Mouse (Mus musculus): ENCODE results near the gene Tbc1d8b.
A peak's percentile ranks its signal among the peaks of the same experiment; 100 is the strongest.
"Not testable (repeated sequence)": the region's sequence is repeated elsewhere in the genome, so short reads cannot be mapped to it uniquely, and the experiment has no call there.

The Tbc1d8b gene

DNA sequence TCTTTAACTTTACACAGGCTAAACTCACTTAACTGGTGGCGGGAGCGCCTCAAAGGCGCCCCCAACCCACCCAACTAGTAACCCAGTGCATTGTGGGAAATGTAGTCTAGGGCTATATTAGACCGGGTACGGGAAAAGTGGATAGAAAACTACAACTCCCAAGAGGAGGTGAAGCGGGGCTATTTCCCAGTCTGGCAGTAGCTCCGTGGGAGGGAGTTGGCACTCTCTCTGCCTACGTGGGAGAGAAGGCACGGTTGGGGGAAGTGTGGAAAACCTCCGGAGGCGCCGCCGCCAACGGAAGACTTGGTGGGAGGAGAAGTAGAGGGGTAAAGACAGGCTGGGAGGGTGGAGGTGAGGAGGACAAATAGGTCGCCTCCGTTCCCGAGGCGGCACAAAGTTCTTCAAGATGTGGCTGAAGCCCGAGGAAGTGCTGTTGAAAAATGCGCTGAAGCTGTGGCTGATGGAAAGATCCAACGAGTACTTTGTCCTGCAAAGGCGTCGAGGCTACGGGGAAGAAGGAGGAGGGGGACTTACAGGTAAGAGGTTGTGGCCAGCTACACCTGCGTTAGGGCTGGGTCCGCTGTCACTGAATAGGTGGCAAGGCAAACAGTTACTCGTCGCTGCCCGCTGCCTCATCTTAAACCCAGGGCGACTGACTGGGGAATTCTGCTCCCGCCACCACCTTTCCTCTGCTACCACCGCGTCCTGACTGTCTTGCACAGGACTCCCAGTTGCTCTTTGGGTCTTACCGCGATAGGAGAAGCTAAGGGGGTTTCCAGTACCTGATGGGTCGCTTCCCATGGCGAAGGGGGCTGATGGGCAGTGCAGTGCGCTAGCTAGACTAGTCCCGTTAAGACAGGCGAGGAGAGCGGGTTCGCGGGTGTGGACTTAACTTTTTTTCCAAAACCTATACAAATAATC, at the start of gene Tbc1d8b:
Tbc1d8b (plus strand) TSS at position 222 of the 921 bp plus-strand sequence.
- DNase-seq (ENCODE audit: low spot score), result peak; percentile 93

DNA sequence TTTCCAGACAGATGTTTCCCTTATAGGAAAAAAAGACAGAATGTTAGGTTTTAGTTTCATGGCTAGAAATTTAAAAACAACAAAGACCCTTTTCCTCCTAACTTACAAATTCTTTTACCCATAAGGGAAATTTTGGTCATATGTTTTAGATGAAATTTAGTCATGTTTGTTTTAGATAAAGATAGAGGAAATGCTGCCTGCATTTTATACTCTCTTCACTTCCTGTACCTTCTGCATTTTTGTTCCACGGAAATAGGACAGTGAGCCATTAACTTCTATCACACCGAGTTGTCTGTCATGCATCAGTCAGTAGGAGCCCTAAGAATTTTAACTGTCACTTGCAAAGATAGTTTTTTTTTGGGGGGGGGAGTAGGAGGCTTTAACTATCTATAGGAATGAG, 45.1 kb upstream of the Tbc1d8b start:
- no peak for DNase-seq (ENCODE audit: low spot score)

DNA sequence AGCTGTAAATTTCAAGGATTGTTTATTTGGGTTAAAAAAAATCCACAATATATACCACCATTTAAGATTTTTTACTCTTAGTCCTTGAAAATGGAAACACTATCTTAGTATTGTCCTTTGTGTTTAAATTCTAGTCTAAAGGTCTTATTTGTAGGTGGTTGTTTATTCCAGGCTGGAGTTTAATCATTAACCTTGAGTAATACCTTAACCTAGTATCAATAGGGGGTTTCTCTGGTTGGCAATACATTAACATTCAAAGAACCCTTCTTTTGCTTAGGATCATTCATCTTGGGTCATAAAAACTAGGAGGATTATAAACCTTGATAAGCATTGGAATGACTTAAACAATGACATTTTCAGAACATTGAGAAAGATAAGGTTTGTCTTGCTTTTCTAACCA, 44.4 kb upstream of the Tbc1d8b start:
- no peak for DNase-seq (ENCODE audit: low spot score)

DNA sequence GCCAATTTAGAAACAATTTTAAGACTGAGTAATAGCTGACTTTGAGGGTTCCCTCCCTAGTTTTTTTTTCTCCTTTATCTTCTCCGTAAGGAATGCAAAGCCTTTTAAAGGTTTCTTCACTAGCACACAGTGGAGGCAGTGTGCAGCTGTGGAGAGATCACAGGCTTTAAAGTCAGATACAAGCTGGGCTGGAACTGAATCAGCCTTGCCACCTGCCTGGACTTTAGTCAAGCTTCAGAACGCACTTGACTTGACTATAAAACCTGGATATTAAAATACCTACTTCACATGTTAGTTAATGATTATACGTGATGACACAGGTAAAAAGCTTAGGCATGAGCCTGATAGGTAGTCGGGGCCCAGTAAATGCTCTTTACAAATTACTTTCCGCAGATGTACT, 32.6 kb upstream of the Tbc1d8b start:
- DNase-seq (ENCODE audit: low spot score), result no peak

DNA sequence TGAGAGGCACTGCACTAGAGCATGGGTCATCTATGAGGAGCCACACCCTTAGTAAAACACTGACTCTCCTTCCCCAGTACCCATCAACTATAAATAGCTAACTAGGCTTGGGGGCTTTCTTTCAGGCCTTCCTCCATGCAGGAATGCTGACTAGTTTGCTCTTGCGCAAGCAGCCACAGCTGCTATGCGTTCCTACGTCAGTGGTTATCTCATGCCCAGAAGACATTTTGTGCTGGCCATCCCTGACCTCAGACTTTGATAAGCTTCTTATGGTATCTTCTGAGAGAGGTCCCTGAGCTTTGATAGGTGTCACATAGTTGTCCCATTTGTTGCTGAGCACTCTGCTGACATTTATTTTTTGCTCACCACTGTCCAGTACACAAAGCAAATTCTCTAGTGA, 31.5 kb upstream of the Tbc1d8b start:
- DNase-seq (ENCODE audit: low spot score), result no peak

DNA sequence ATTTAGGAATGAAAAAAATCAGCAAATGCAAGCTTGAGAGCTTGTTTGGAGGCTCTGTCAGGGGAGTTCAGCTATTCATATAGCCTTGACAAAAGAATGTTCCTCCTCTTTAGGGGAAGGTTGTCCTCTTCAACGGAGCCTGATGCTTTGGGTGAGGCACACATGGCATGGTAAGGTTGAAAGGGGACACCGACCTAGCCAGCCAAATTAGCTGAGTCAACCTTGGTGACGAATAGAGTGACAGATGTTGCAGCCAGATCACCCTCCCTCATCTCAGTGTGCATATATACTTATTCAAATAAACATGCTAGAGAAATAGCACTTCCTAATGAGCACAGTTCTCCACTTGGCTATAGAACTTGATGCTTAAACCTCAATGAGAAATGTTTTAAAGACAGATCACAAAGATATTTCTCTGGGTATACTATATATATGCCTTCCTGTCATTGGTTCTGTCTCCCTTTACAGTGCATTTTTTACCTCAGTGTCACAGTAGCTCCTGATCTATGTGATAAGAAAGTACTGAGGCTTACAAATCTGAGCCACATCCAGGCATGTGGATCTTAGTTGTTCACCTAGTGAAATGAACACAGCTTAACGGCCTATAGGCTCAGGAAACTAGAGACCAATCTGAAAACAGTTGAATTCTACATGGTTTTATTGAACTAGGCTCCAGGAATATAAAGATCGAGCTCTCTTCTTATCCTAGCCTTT, 30.3 kb upstream of the Tbc1d8b start:
- no peak for DNase-seq (ENCODE audit: low spot score)

DNA sequence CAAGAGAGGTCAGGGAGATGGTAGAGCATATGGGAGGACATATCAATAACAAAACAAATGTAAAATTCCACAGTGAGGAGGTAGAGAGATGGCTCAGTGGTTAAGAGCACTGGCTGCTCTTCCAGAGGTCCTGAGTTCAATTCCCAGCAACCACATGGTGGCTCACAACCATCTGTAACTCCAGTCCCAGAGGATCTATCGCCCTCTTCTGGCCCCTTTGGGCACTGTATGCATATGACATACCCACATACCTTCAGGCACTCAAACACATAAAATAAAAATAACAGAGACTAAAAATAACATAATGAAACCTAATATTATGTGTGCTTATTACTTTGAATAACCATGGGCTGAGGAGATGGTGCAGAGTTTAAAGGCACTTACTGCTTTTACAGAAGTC, 22.7 kb upstream of the Tbc1d8b start:
- no peak for DNase-seq (ENCODE audit: low spot score)

DNA sequence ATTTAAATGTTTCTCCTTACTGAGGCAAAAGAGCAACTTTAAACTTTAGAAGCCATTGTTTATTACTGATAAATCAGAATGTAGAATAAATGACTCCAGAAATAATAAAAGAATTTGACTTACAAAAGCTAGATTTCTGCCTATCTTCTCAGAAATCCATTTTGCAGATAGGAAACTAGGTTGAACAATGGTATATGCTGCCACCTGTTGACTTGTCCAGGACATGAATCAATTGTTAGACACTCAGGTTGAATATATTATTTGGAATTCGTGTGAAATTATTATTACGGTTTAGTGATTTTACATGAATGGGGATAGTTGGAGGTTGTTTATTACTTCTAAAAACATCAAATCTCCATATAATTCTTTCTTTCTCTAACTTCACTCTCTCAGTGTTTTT, 19.0 kb upstream of the Tbc1d8b start:
- DNase-seq (ENCODE audit: low spot score), result peak; percentile 24

DNA sequence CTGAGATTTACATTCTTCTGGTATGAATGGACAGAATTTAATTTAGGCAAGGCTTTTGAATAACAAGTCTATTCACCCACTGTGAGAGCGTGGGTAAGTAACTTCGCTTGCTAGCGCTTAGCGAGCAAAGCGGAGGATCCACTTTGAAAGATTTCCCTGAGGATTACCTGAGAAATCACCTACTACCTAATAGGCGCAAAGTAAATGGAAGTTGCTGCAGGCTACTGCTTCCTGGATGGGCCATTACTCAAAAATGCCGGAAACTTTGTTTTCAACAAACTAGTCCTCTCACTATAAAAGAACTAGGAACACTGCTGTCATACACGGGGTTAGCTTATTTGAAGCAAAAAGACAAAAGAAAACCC, 404 bp upstream of the Tbc1d8b start:
- DNase-seq (ENCODE audit: low spot score), result no peak

DNA sequence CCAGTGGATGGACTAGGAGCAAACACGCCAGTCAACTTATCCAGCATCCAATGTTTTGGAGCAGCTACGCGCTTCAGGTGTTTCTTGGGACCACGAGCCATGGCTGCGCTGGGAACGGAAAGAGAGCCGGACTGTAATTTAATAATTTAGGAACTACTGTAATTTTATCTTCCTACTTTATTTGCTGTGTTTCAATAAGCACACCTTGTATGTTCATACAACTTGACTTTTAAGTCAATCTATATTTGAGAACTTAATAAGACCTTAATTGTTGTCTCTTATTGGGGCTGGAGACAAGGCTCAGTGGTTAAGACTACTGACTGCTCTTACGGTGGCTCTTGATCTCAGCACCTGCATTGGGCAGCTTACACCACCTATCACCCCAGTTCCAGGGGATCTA, 29.6 kb downstream of the Tbc1d8b start, which contains the start of gene Gm15013:
Gm15013 (minus strand) TSS at position 101 of the 400 bp plus-strand sequence.
- DNase-seq (ENCODE audit: low spot score), result no peak

DNA sequence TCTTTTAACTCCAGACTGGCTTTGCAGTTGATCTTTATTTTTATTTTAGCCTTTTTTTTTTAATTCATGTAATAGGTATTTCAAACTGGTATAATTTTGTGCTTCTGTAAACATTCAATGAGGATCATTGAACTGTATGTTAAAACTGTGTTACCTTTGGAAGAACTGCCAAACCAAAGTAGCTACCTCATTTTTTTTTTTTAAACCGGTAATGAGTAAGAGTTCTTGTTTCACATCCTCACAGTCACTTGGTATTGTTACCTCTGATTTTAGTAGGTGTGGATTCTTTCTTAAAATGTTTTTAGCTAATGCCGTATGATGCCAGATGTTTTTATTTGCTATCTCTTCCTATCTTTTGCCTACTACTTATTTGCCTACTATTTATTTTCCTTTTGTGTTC, 37.6 kb downstream of the Tbc1d8b start:
- no peak for DNase-seq (ENCODE audit: low spot score)

DNA sequence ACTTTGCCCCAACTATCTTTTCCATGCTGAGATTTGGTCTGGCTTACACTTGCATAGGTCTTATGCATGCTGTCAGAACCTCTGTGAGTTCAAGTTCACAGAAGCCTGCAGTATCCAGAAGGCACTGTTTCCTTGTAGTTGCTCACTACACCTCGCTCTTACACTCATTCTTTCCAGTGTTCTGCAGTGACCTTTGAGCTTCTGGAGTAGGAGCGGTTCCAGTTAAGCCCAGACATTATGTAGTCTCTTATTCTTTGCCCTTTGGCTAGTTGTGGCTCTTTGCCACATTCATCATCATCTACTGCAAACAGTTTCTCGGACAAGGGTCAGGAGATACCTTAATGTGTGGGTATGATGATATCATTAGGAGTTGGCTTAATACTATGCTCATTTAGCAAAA, 45.7 kb downstream of the Tbc1d8b start:
- no peak for DNase-seq (ENCODE audit: low spot score)

DNA sequence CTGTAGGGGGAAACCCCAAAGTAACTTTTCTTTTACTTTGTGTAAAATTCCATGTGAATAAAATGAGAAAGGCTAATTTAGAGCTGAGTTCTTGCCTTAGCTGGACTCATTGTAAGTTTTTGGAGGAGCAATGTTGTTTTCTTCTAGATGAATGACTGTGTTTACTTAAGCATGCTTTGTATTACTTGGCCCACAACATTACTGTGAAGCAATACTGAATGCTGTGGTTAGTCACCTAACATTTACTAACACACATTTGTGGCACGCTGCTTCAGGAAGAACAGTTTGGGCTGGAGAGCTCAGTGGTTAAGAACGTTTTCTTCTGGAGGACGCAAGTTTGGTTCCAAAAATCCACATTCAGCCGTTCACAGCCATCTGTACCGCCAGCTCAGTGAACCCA, 52.3 kb downstream of the Tbc1d8b start:
- DNase-seq (ENCODE audit: low spot score), result no peak

DNA sequence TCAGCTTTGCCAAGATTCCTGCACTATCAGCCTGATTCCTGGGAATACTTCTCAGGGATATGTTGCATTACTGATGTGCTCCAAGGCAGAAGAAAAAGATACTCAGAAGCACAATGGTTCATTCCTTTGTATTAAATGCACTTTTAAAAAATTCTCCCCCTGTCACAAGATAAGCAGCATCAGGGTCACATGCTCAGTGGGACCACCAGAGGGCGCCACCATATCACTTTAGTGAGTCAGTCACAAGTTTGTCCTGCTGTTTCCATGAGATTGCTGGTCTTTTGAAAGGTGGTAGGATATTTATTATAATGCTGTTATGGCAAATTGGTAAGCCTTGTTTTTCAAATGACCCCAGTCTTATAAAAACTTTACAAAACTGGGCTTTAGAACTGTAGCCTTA, 67.1 kb downstream of the Tbc1d8b start:
- peak; percentile 60 for DNase-seq (ENCODE audit: low spot score)

DNA sequence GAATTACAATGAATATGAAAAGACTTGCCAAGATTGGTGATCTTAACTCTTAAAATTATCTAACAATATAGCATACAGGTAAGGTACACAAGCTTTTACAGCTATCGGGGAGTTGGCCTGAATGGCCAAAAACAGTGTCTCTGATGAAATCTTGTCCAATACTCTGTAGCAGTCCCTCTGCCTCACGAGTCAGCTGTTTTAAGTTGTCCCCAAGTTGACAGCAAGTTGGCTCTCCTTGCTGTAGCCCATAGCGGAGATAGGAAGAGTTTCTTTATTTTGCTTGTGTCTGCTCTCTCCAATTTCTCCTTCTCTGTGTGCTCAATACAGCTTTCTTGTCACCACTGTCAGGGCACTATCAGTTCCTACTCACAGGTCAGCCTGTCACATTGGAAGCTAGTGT, 73.8 kb downstream of the Tbc1d8b start:
- DNase-seq (ENCODE audit: low spot score), result not testable (repeated sequence)

DNA sequence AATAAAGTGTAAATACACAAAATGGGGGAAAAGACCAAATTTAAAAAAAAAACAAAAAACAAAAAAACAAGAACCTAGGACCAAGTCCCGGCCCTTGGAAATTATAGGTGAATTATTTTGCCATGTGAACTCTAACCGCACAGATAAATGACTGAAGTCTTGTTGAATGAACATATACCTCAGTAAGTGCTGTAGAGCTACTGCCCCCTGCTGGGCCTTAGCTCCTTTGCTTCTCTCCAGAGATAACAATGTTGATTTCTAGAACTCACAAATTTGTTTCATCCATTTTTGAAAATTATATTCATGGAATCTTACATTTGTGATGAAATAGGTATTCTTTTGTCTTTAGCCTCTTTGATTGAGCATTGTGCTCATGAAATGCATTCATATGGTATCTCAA, 77.8 kb downstream of the Tbc1d8b start:
- DNase-seq (ENCODE audit: low spot score), result peak; percentile 52

DNA sequence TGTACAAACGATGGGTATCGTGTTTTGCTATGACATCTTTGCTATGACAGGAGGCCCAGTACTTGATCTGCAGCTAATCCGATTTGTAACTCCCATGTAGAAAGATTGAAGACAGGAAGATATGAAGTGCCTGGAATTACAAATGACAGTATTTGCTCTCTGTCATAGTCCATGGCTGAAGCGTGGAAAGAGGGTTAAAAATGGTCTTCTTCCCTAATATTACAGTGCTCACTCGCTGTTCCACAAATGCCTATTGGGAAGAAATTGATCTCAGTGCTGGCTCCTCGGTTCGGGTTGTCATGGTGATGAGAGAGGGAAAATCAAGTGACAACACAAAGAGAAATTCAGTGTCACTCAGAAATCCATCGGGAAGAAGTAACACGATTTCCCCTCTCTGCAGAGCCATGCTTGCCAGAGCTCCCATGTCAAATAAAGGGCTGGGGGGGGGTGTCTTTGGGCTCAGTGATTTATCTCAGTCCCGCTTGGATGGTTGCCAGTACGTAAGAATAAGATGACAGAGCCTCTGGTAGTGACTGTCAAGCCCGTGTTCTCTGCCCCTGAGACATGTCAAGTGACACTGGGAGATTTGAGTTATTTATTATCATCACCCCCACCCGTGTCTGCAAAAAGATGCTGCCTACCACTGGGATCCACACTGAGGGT, 85.3 kb downstream of the Tbc1d8b start:
- no peak for DNase-seq (ENCODE audit: low spot score)

DNA sequence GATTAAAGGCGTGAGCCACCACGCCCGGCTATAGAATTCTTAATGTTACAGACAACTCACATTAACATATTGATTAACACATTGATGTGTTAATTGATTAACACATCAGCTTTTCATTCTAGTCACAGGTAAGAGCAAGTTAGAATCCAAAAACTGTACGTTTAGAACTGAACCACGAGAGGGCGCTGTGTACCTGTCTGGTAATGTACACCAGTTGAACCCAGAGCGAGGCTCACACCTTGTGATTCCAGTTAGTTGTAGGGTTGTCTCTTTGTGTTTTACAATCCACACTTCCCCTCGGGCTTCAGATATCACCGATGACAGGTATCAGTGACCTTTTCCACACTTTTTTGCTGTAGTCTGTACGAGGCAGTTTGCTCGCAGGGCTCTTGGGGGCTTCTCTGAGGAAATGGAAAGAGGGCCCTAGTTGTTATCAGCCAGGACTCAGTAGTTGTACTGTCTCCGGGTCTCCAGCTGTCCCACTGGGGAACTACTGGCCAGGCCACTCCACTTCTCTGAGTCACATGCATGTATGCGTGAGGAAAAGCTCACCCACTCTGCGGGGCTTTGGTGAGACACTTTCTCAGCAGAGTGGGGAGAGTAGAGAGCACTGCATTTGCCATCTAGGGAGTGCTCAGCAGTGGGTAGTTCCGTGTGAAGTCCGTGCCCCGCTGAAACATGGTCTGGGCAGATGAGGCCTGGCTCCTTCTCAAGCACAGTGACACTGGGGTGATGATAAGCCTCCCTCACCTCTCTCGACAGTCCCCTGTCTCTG, 89.7 kb downstream of the Tbc1d8b start:
- peak; percentile 74 for DNase-seq (ENCODE audit: low spot score)

DNA sequence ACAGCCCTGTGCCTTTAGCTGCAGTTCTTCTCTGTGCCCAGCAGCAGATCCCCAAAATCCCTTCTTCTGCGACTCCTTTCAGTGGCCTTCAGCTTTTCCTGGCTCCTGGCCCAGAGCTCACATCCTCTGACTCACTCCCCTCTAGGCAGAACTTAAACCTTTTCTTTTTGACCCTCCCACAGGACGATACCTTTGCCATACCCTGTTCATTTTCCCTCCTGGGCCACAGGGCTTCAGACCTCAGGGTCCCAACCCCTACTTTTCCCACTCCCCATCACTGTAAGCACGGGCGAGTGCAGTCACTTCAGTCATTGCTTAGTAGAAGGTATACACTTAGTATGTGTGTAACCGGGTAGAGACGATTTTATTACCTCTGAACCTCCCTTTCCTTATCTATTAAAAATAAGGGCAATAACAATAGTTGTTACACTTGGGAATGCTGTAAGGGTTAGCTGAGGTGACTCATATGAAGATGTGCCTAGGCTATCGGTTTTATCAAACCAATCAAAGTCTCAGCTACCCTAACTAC, 90.4 kb downstream of the Tbc1d8b start:
- no peak for DNase-seq (ENCODE audit: low spot score)

DNA sequence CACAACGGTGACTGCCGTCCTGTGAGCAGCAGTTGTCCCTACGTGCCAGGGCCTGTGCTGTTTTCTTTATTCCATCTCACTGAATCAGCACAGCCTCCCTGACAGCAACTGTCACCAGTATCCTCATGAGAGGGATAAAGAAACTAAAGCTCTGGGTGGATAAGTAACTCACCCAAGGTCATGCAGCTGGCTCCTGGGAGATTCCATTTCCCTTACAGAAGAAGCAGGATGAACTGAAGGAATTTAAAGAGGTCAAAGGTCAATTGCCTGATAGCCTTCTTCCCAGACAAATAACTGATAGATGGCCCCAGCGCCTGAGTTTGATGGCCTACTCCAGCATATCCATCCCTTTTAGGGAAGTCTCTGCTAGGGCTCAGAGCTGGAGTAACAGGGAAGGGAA, 92.6 kb downstream of the Tbc1d8b start:
- DNase-seq (ENCODE audit: low spot score), result peak; percentile 43

DNA sequence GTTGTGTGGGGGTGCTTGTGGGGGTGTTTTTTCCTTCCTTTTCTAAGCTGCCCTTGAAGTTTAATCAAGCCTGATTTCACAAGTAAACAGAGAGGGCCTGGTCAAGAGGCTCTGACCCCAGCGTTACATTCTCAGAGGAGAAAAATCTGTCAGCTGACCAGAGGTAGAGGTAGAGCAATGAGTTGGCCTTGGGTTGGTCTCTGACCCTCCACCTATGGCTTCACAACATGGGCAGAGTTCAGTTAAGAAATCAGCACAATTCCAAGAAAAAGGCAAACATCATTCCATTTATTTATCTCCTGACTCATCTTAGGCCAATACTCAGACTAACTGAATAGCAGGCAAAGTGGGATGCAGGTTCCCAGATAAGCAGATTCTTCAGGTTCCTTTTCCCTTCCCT, 94.1 kb downstream of the Tbc1d8b start:
- DNase-seq (ENCODE audit: low spot score), result no peak

DNA sequence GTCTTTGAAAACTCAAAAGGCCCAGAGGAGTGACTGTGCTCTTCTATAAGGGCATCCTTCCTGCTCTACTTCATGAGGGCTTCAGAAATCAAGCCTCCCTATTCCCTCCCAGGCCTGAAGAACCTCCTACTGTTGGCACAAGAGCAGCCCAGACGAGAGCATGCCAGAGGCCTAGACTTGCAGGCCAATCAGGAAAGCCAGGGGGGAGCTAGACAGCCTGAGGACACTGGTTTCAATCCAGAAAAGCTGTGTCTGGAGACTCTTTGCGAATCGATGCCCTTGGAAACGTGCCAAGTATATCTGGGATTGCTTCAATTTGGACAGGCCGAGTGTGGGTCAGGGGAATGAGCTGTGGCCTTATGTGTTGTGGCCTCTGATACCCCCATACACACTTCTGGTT, 94.6 kb downstream of the Tbc1d8b start:
- no peak for DNase-seq (ENCODE audit: low spot score)

All from embryo, embryonic 10.5 days (tissue).